Mouse (Mus musculus) 416B (cell line): ENCODE measurements around the gene Atg16l2.

ENCODE experiments used
- DNase-seq: peaks from one replicate; pipeline ENCODE4 v3.0.0; 2011; ENCODE audit warnings: low read depth

The Atg16l2 gene

GRCm38 (mm10) chr7:101321218-101321827 is 19.3 kb upstream of the Atg16l2 start:
- DNase-seq: peak; percentile 41

GRCm38 (mm10) chr7:101320399-101321217 is 18.6 kb upstream of the Atg16l2 start:
- DNase-seq: no peak

DNA sequence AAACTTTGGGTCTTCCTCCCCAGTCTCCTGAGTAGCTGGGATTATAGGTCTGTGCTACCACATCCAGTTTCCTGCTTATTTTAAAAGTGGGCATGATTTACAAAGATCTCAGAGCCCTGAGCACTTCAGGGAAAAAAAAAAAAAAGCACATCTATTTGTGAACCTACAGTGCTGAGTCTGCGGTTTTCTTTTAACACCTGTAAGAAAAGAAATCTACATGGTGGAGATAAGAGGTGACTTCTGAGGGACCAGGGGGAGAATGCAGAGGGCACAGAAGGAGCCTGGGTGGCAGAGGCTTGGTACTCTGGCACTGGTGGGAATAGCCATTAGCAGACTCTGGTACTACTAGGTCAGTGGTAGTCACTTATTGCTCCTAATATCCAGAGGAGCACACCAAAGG is 17.7 kb upstream of the Atg16l2 start:
- DNase-seq: no peak

- no peak for DNase-seq
These were observed 16.8 kb upstream of the Atg16l2 start for GRCm38 (mm10) chr7:101318848-101319247.

- peak; percentile 77 for DNase-seq
These were observed 15.0 kb upstream of the Atg16l2 start, which contains the start of gene Stard10 for GRCm38 (mm10) chr7:101317014-101317413. TSS of gene Stard10 (plus strand) at chr7:101317086.

DNA sequence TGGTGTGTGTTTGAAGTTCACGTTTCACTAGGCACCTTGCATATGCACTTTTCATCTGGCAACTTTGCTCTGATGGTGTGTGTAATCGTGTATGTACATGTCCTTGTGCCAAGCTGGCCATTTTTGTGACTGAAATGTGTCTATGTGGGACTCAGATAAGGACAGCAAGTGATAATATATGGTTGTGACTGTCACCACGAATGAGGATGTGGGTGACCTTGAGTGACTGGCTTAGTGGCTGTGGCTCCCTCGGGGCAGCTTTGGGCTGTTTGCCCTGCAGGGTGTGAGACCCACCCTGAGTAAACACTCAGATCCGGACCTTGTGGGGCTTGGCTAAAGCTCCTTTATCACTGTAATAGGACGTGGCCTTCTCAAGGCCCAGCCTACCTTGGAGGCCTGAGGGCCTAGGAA is 14.5 kb upstream of the Atg16l2 start:
- DNase-seq: peak; percentile 97

- no peak for DNase-seq
These were observed 13.6 kb upstream of the Atg16l2 start for GRCm38 (mm10) chr7:101315699-101316098.

DNA sequence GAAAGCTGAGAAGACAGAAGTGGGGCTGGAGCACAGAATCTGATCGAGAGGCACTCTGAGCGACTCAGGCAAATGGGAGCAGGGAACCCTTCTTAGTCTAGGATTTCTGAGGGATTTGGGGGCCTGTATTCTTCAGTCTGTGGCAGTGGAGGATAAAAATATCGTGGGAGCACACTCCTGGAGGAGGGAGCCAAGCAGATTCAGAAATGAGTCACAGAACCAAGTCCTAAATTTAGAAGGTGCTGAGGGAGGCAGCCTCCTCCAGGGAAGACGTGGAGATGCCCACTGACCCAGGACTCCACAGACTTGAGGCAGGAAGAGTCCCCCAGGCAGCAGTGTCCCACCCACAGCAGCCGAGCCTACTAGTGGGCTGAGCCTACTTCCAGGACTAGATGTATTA is 12.3 kb upstream of the Atg16l2 start:
- DNase-seq: no peak

GRCm38 (mm10) chr7:101313033-101313432 is 11.0 kb upstream of the Atg16l2 start:
- no peak for DNase-seq

DNA sequence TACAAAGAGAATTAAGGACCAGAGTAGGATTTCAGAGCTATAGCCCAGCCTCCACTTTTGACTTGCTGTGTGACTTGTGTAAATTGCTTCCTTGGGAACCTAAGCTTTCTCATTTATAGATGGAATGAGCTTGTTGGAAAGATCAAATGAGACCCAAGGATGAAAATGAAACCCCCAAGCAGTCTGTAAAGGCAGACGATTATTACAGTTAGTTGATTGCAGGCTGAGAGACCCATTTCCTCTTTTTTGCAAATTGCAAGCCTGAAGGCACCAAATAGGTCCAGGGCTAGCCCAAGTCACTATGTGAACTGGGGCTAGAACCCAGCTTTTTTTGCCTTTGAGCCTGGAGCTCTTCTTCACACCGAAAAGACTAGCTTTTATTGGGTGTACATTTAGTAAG is 9.0 kb upstream of the Atg16l2 start:
- no peak for DNase-seq

DNA sequence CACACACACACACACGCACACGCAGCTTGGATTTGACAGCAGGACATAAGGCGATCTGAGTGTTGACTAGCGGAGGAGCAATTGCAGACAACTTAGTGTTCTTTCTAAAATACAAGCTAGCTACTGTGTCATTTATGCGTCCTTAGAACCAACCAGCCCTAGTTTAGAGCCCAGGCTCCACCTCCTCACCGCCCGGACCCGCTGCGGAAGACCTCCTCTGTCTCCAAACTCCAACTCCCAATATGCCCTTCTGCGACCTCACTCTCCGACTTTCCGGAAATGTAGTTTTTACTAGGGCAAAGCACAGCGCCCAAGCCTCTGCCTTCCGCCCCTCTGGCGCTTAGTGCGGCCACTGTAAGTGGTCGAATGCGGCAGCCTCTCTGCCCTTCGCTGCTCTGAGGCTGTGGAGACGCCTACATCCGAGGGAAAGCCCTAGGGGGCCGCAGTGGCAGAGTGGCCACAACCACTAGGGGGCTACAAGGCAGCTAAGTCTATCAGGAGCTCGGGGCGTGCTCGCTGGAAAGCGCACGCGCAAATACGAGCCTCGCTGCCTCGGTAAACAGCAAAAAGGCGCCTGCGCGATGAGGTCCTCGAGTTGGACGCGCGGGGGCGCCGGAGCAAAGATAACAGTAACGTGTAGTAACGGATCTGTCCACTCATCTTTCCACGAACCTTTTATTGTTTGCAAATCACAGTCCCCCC is 8.4 kb upstream of the Atg16l2 start:
- peak; percentile 99 for DNase-seq

DNA sequence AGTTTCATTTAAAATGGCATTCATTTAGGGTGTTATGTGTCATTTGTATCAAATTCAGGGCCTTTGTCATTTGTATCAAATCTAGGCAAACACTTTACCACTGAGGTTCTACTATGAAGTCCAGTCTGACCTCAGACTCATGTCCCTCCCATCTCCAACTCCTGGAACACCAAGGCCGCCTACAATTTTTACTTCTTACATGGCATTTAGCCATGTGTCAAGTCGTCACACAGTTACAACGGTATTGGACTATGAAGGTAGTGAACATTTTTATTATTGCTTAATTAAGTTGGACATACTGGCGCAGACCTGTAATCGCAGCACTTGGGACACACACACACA is 7.9 kb upstream of the Atg16l2 start:
- DNase-seq: no peak

DNA sequence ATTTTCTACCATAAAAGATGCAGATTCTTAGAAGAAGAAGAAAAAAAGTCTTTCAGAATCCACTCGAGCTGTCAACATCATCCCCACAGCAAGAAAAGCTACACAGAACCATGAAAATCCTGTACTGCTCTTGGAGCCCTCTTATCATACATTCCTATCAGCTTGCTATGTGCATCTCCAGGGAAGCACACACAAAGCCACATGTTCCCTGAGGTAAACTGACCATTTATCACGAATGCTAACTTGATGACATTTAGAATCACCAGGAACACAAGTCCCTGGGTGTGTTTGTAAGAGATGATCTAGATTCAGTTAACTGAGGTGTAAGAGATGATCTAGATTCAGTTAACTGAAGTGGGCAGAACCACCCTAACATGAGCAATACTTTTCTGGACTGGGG is 4.8 kb upstream of the Atg16l2 start:
- no peak for DNase-seq

- no peak for DNase-seq
These were observed 640 bp upstream of the Atg16l2 start for GRCm38 (mm10) chr7:101302691-101303090.

DNA sequence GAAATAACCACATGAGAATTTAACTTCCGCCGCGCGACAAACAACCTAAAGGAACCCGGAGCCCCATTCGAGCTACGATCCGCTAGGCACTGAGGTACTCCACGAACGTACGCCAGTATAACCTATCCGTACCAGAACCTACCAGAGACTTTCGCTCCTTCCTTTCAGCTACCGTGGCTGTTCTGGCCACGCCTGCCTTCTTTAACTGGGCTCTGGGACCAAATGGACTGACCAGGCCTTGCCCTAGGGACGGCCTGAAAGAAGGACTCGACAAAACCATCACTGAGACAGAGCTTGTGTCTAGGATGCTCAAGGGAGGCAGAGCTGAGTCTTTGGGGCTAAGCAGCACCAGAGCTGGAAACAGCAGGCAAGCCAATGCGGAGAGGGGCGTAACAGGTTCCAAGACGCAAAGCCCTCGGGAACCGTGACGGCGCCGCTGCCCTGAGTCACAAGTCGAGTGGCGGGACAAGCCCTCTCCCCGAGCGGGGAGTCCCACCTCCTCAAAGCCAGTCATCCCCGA is 630 bp downstream of the Atg16l2 start:
- peak; percentile 75 for DNase-seq

DNA sequence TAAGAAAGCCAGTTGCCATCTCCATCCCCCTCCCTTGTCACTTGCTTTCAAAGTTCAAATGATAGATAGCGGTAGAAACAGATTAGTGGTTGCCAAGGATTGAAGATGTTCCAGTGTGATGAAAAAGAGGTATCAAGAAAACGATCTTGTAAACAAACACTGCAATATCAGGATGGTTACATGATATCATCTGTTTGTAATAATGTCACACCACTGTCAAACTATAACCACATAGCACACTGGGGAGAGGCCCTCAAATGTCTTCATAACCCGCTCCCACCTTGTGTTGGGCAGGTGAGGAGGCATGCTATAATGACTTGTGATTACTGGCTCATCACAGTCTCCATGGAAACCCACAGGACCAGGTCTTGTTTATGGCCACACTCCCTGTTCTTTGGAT is 3.7 kb downstream of the Atg16l2 start:
- no peak for DNase-seq

GRCm38 (mm10) chr7:101297023-101297405 is 5.0 kb downstream of the Atg16l2 start:
- no peak for DNase-seq

DNA sequence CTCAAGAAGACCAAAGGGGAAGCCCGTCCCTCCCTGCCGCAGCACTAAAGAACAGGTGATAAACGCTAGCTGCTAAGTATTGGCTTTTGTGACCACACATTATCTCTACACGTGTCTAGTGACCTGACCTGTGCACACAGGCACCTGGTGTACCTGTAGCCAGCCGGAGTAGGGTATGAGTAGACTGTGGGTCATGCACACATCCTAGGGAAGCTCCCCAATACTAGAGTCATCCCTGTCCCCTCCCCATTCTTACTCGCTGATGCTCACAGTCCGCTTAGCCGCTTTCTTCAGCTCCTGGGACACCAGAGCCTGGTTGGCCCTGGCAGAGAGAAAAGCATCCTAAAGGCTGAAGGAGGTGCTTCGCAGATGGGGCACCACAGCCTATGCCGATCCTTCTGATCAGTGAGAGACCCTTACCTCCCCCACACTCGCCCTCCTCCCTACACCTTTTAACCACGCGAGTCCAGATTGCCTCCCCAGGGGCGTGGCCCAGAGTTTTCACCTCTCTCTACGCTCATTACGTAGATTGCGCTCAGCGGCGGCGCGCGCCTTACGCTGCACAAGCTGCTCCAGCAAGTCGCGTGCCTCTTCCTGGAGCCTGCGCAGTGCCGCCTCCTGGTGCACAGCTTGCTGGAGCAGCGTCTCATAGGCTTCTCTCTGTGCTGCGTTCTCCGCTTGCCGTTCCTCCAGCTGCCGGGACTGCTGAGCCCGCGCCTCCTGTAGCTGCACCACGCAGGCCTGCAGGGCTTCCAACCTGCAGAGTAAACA is 5.6 kb downstream of the Atg16l2 start:
- DNase-seq: no peak

- DNase-seq: no peak
These were observed 6.6 kb downstream of the Atg16l2 start for GRCm38 (mm10) chr7:101295438-101295837.

DNA sequence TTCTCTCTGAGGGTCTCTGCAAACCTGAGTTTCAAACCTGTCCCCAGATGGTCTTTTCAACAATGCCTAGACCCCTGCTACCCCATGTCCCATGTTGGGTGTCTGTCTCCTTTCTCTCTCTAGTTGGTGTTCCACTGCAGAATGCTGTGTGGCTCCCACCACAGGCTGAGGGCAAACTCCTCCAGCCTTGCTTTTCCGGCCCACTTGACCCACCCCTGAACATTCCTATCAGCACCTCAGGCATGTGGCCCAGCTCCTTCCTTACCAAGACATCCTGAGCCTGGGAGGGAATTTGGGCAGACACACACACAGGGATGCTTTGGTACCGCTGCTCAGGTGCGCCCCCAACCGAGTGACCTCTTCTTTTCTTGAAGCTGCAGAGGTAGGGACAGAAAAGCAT is 8.4 kb downstream of the Atg16l2 start:
- DNase-seq: no peak

- DNase-seq: no peak
These were observed 8.9 kb downstream of the Atg16l2 start for GRCm38 (mm10) chr7:101293138-101293537.

DNA sequence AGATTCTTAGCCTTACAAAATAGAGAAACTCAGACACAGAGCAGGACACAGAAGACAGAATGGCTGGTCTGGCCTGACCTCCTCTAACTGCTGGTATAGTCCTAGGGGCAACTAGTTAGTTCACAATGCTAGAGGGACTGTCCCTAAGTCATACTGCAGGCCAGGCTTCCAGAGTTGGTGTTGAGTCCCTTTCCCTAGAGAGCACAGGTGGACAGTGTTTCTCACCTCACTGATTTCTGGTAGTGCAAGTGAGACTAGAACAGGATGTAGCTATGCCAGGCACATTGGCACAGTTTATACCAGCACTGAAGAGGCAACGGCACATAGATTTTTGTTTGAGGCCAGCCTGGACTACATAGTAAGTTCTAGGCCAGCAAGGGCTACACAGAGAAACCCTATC is 9.4 kb downstream of the Atg16l2 start:
- DNase-seq: no peak
